Mouse (Mus musculus) spleen, postnatal 36 days (tissue): Measurements from ENCODE around the gene Trim30c.
"Not testable (repeated sequence)": the region's sequence is repeated elsewhere in the genome, so short reads cannot be mapped to it uniquely, and the experiment has no call there.

Experiments
- DNase-seq, 2 experiments: peaks; one replicate each; pipeline ENCODE4 v3.0.0; 2022; ENCODE audit warnings: low spot score in 2 of 2, mixed read lengths in 1 of 2

Trim30c gene

DNA sequence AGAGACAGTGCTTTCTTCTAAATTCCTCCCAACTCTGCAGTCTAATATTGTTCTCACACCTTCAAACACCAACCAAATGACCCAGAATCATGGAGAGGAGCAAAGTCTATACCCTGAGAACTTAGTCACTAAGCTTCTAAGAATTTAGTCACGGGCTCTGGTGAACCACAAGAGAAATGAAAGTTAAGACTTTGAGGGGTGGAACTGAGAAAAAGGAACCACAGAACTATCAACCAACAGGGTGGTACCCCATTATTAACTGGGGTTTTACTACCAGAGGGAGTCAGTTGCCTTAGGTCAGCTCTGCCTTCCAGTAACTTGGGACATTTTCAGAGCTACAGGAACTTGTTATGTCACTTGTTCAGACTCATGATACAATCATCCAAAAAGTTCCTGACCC, at the start of gene Trim30c:
Gene Trim30c (minus strand): TSS at position 140 of the 400 bp plus-strand sequence.
- DNase-seq = peak; percentile 39 to 59

DNA sequence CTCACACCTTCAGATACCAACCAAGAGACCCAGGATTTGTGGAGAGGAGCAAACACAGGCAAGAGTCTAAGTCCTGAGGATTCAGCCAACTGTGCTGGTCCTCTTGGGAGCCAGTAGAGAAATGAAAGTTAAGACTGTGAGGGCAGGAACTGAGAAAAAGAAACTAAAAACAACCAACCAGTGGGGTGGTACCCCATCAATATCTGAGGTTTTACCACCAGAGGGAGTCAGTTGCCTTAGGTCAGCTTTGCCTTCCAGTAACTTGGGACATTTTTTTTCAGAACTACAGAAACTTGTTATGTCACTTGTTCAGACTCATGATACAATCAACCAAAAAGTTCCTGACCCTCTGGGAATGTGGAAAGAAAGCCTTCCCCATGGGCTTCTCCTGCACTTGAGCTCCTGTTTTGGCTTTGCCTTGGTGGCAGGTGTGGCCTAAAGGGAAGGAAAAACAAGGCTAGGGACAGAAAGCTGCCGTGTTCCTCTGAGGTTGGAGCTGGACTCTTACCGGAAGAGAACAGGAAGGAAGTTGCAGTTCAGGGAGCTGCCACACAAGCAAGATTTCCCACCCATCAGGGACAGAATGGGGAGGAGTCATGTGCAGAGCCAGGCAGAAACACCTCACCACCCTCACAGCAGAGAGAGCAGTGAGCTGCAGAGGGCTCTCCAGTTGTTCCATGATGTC, 45.5 kb upstream of the Trim30c start:
- peak; percentile 64 to 74 for DNase-seq

DNA sequence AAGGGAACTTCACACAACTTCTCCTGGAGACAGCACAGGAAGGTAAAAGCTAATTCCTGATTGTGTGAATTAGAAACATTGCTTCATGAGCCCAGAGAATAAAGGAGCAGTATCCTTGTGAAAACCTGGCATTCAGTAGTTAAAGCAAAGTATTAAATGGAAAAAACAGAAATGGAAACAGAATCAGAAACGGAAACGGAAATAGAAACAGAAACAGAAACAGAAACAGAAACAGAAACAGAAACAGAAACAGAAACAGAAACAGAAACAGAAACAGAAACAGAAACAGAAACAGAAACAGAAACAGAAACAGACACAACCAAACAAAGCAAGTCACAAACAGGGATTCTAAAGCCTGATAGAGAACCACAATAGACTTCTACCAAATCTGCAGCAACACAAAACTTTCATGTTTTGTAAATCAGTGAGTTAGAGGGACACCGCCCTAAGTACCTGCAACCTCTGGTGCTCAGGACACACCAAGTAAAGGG, 3.9 kb upstream of the Trim30c start:
- no peak for DNase-seq

DNA sequence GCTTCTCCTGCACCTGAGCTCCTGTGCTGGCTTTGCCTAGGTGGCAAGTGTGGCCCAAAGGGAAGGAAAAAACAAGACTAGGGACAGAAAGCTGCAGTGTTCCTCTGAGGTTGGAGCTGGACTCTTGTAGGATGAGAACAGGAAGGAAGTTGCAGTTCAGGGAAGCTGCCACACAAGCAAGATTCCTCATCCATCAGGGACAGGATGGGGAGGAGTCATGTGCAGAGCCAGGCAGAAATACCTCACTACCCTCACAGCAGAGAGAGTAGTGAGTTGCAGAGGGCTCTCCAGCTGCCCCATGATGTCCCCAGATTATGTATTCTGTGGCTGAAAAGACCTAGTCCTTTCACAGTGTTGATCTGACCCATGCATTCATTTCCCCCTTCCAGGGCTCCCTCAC, 503 bp upstream of the Trim30c start:
- no peak for DNase-seq

DNA sequence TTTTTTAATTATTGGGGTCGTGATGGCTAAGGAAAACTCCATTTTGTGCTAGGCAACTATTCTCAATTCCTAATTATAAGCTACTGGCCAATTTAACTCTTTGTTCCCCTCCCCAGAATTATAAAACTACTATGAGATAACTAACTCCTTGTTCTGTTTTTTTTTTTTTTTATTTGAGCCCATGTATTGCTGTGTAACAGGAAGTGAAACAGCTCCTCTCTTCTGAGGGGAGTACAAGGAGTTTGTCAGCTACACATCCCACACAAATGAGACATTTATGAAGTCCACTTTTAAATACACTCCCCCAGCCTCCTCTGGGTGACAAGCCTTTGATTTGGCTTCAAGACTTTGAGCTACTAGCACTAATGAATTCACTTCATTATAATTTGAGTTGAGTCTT, 2.1 kb downstream of the Trim30c start:
- DNase-seq = peak in 1 of 2 experiments; percentile 14

DNA sequence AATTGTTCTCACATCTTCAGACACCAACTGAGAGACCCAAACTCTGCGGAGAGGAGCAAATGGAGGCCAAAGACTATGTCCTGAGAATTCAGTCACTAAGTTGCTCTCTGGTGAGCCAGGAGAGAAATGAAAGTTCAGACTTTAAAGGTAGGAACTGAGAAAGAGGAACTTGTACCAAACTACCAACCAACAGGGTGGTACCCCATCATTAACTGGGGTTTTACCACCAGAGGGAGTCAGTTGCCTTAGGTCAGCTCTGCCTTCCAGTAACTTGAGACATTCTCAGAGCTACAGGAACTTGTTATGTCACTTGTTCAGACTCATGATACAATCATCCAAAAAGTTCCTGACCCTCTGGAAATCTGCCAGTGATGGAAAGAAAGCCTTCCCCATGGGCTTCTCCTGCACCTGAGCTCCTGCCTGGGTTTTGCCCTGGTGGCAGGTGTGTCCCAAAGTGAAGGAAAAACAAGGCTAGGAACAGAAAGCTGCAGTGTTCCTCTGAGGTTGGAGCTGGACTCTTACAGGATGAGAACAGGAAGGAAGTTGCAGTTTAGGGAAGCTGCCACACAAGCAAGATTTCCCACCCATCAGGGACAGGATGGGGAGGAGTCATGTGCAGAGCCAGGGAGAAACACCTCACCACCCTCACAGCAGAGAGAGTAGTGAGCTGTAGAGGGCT, 30.8 kb downstream of the Trim30c start, which contains the start of gene Trim30b:
Gene Trim30b (minus strand): TSS at position 149 of the 679 bp plus-strand sequence.
- peak; percentile 79 to 83 for DNase-seq

DNA sequence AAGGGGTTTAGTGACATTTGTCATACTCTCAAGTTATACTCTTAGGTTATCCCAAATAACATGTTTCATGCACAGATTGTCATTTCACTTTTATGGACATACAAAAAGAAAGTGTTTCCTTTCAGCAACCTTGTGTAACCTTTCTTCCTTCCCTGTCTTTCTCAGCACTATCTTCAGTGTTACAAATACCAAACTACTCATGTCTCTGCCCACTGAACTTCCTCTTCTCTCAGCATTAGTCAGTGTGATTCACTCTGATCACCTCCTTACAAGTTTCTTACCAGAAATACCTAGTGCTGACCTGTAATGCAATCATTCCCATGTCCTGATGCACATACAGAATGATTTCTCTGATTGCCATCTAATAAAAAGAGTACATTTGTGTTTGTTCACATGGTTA, 34.3 kb downstream of the Trim30c start:
- no peak for DNase-seq

DNA sequence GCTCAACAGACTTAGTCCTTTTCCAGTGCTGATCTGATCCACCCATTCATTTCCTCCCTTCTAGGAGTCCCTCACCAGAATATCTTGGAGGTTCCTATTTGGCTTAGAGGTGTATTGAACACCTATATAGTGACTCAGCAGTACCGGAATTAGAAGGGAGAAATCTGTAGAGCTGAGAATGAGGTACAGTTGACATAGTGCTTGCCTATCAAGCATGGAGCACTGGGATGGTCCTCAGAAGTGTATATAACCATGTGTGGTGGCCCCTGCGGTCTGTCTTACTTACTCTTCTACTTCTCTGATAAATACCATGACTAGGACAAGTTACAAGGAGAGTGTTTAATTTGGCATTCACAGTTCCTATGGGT, 47.1 kb downstream of the Trim30c start:
- DNase-seq = no peak

DNA sequence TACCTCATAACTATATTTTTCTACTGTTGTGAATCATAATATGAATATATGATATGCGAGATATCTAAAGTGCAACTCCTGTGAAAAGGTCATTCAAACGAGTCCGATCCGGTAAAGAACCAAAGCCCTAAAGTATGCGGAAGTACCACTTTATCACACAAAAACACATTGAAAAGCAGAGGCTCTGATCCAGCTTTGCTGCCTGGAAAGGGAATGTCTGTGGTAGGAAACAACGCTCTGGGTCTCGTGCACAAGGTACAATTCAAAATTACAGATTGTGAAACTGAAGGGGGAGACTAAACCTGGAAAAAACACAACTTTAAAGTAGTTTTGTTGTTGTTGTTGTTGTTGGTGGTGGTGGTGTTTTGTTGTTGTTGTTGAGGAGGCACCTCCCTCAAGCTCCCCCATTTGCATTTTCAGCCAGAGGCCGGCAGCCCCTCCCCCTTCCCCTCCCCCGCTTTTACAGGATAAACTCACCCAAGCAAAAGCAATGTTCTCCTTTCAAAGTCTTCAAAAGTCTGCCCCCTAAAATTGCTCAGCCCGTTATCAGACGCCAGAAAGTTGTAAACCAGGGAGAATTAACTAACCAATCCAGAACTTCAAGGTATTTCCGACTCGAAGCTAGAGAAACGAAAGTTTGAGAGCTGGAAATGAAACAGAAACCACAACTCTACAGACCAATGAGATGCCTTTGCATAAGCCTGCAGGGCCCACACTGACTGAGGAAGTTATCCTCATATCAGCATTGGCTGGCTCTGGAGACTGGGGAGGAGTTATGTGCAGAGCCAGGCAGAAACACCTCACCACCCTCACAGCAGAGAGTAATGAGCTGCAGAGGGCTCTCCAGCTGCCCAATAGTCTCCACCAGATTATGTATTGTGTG, 47.7 kb downstream of the Trim30c start, which contains the start of gene Trim12c:
Gene Trim12c (minus strand): TSS at position 646 of the 883 bp plus-strand sequence.
- peak; percentile 88 to 90 for DNase-seq

DNA sequence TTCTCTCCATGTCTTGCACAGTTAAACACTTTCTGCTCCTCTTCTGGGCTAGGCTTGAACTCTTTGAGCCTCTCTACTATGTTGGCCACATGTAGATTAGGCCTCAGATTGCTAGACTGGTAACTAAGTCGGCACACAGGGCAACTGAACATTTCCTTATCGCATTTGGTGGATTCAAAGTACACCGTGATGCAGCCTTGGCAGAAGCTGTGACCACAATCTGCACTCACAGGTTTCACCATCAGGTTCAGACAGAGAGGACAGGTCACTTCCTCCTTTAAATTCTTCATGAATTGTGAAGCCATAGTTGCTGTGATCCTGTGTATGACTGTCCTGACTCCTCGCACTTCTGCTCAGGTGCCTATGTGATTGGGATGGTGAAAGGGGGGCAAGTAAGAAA, 52.6 kb downstream of the Trim30c start:
- DNase-seq = not testable (repeated sequence)

DNA sequence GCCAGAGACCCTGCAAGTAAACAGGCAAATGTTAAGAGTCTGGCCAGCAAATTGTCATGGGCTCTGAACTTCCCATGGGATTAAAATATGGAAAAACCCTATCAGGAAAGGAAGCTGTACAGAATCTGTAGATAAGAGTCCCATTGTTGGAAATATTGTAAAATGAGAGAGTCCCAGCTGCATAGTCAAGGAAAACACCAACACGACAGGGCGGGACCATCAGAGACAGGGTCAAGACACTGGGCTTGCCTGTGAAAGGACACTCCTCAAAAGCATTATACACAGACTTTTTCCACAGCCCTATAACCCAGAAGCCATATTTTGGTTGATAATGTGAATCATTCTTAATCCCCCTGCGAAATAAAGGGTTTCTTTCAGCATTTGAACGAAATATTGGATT, 59.9 kb downstream of the Trim30c start:
- not testable (repeated sequence) for DNase-seq

DNA sequence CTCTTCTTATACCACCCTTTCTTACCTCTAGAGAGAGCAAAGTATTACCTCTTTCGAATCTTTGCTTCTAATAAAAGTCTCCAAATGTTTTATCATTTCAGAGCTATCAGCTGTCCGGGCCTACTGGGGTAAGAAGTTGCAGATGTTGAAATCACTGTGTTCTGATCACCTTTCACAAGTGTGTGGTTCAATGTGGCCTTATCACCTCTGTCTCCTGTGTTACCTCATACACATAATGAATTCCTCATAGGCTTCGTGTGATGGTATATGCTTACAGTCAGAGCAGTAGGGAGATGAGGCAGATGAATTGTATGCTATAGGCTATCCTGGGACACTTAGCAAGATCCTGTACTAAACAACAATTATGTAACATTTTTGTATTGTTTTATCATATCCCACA, 65.1 kb downstream of the Trim30c start:
- not testable (repeated sequence) for DNase-seq
